In genomic region chr16:11966041-11966440, GRCm38 (mm10) we compare ENCODE assay signal across 21 mouse cellular contexts. TPM values are rescaled to one million over a fixed set of nuclear protein-coding genes. Genes with fewer than 3 reads are reported as not detected.
"Had no signal": no experiment of that assay in that cellular context is flagged by ENCODE, and none has a peak within 500 bp of the region (broad histone marks: within the 10 kb centered on the region; RNA-seq: fewer than 3 reads in every experiment).

No protein-coding gene starts in this region.

- H3K27me3 ChIP-seq: limb, embryonic 12.5 days; limb, embryonic 15.5 days; lung, embryonic 15.5 days; midbrain, embryonic 15.5 days; neural tube, embryonic 12.5 days; neural tube, embryonic 15.5 days; stomach, embryonic 15.5 days had no signal

- H3K36me3 ChIP-seq: limb, embryonic 12.5 days; limb, embryonic 15.5 days; lung, embryonic 15.5 days; midbrain, embryonic 15.5 days; neural tube, embryonic 12.5 days; neural tube, embryonic 15.5 days; stomach, embryonic 15.5 days had no signal

- DNase-seq: kidney, adult 9 months; kidney, postnatal 14 days; kidney, postnatal 4 days; lung, adult 18-20 months; lung, postnatal 10 days; lung, postnatal 36 days; right cerebral cortex, adult 18-20 months; right cerebral cortex, postnatal 14 days; right cerebral cortex, postnatal 4 days; thymus, postnatal 25 days had no signal

- H3K4me2 ChIP-seq: limb, embryonic 12.5 days; limb, embryonic 15.5 days; liver, embryonic 11.5 days; lung, embryonic 15.5 days; midbrain, embryonic 11.5 days; midbrain, embryonic 15.5 days; neural tube, embryonic 12.5 days; neural tube, embryonic 15.5 days; stomach, embryonic 15.5 days had no signal

- H3K4me3 ChIP-seq: limb, embryonic 12.5 days; limb, embryonic 15.5 days; lung, embryonic 15.5 days; midbrain, embryonic 15.5 days; neural tube, embryonic 12.5 days; neural tube, embryonic 15.5 days; stomach, embryonic 15.5 days had no signal

- H3K9ac ChIP-seq: limb, embryonic 12.5 days; limb, embryonic 15.5 days; liver, embryonic 14.5 days; lung, embryonic 15.5 days; midbrain, embryonic 15.5 days; neural tube, embryonic 12.5 days; neural tube, embryonic 15.5 days; stomach, embryonic 15.5 days had no signal

- ATAC-seq: midbrain, embryonic 15.5 days had no signal

- H3K27ac ChIP-seq: limb, embryonic 12.5 days; limb, embryonic 15.5 days; liver, embryonic 14.5 days; lung, embryonic 15.5 days; midbrain, embryonic 15.5 days; neural tube, embryonic 12.5 days; neural tube, embryonic 15.5 days; stomach, embryonic 15.5 days had no signal

- H3K9me3 ChIP-seq: limb, embryonic 12.5 days; limb, embryonic 15.5 days; lung, embryonic 15.5 days; midbrain, embryonic 15.5 days; neural tube, embryonic 15.5 days; stomach, embryonic 15.5 days had no signal

- H3K4me1 ChIP-seq: limb, embryonic 12.5 days; limb, embryonic 15.5 days; lung, embryonic 15.5 days; midbrain, embryonic 15.5 days; neural tube, embryonic 12.5 days; neural tube, embryonic 15.5 days; stomach, embryonic 15.5 days had no signal

RNA-seq across cellular contexts. Expression of gene Shisa9, which starts 17.9 kb away (rescaled TPM):
- total RNA-seq: megakaryocyte-erythroid progenitor cell, adult 5-6 weeks had no signal
